Mouse (Mus musculus): ENCODE data around the gene S100a13. TPM values are rescaled to one million over a fixed set of nuclear protein-coding genes. Genes with fewer than 3 reads are reported as not detected.

Gene S100a13
- polyA plus RNA-seq, 1 experiment, result 83.0 TPM

- Histone ChIP-seq H3K27ac (ENCODE audit: control insufficient read depth, insufficient read depth, low read length) (no peak overlapping the region), H3K4me1 (replicated peaks; ENCODE audit: control insufficient read depth, insufficient read depth, low read length) (peaks cover 9% of the 10 kb centered on the region; the same call in 1 of the 2 replicates)
- 89% methylated on average over 10 of the region's 10 CpGs for WGBS
These were observed 46.5 kb upstream of the S100a13 start for GRCm38 (mm10) chr3:90467618-90468300.

GRCm38 (mm10) chr3:90472213-90472612 lies 42.0 kb upstream of the S100a13 start:
- 6% methylated on average over 3 of the region's 3 CpGs for WGBS

More at GRCm38 (mm10) chr3:90467618-90468300, 46.5 kb upstream of the S100a13 start:
- Histone ChIP-seq H3K27me3 (ENCODE audit: control insufficient read depth, insufficient read depth, low read length) (peaks cover 16% of the 10 kb centered on the region; the same call in 1 of the 2 replicates), H3K4me3 (ENCODE audit: control insufficient read depth, insufficient read depth, low read length) (no peak overlapping the region), H3K36me3 (ENCODE audit: control insufficient read depth, insufficient read depth, low read length) (no peaks in the 10 kb centered on the region)
- TF ChIP-seq POLR2A (IDR thresholded peaks at IDR 0.05; ENCODE audit: control insufficient read depth, extremely low read depth, insufficient read depth, low read length, poor library complexity), result no peak
- TF ChIP-seq CTCF (IDR thresholded peaks at IDR 0.05; ENCODE audit: borderline replicate concordance, control insufficient read depth, extremely low read depth, insufficient read depth, low read length, poor library complexity), result no peak
- no peak for DNase-seq

GRCm38 (mm10) chr3:90475151-90475830 lies 38.9 kb upstream of the S100a13 start:
- WGBS, result 36% methylated on average over 16 of the region's 16 CpGs
- Histone ChIP-seq H3K4me3 (ENCODE audit: control insufficient read depth, insufficient read depth, low read length) (no peak overlapping the region), H3K36me3 (ENCODE audit: control insufficient read depth, insufficient read depth, low read length) (peaks cover 2% of the 10 kb centered on the region), H3K27me3 (ENCODE audit: control insufficient read depth, insufficient read depth, low read length) (no peaks in the 10 kb centered on the region), H3K4me1 (replicated peaks; ENCODE audit: control insufficient read depth, insufficient read depth, low read length) (peaks cover 3% of the 10 kb centered on the region), H3K27ac (ENCODE audit: control insufficient read depth, insufficient read depth, low read length) (no peak overlapping the region)
- TF ChIP-seq POLR2A (IDR thresholded peaks at IDR 0.05; ENCODE audit: control insufficient read depth, extremely low read depth, insufficient read depth, low read length, poor library complexity) (no peak), CTCF (IDR thresholded peaks at IDR 0.05; ENCODE audit: borderline replicate concordance, control insufficient read depth, extremely low read depth, insufficient read depth, low read length, poor library complexity) (no peak)
- DNase-seq, result no peak

More at GRCm38 (mm10) chr3:90472213-90472612, 42.0 kb upstream of the S100a13 start:
- Histone ChIP-seq H3K4me3 (ENCODE audit: control insufficient read depth, insufficient read depth, low read length) (no peak overlapping the region), H3K27me3 (ENCODE audit: control insufficient read depth, insufficient read depth, low read length) (no peaks in the 10 kb centered on the region), H3K27ac (ENCODE audit: control insufficient read depth, insufficient read depth, low read length) (no peak overlapping the region), H3K4me1 (replicated peaks; ENCODE audit: control insufficient read depth, insufficient read depth, low read length) (peaks cover 3% of the 10 kb centered on the region), H3K36me3 (ENCODE audit: control insufficient read depth, insufficient read depth, low read length) (no peaks in the 10 kb centered on the region)
- no peak for TF ChIP-seq CTCF (IDR thresholded peaks at IDR 0.05; ENCODE audit: borderline replicate concordance, control insufficient read depth, extremely low read depth, insufficient read depth, low read length, poor library complexity)
- no peak for TF ChIP-seq POLR2A (IDR thresholded peaks at IDR 0.05; ENCODE audit: control insufficient read depth, extremely low read depth, insufficient read depth, low read length, poor library complexity)
- peak; percentile 80 for DNase-seq

- peaks cover 9% of the 10 kb centered on the region for H3K36me3 ChIP-seq (ENCODE audit: control insufficient read depth, insufficient read depth, low read length)
- H3K27me3 ChIP-seq (ENCODE audit: control insufficient read depth, insufficient read depth, low read length), result no peaks in the 10 kb centered on the region
- peak; percentile 93 for DNase-seq
- peak within 1 kb of the TSS; percentile 61 for H3K27ac ChIP-seq (ENCODE audit: control insufficient read depth, insufficient read depth, low read length)
- peak within 1 kb of the TSS; percentile 88 for H3K4me3 ChIP-seq (ENCODE audit: control insufficient read depth, insufficient read depth, low read length)
- H3K4me1 ChIP-seq (replicated peaks; ENCODE audit: control insufficient read depth, insufficient read depth, low read length), result peaks cover 3% of the 10 kb centered on the region
- WGBS, result under 1% methylated on average over 45 of the region's 45 CpGs
- TF ChIP-seq POLR2A (IDR thresholded peaks at IDR 0.05; ENCODE audit: control insufficient read depth, extremely low read depth, insufficient read depth, low read length, poor library complexity) (peak; percentile 42; the same call in 1 of the 2 replicates), CTCF (IDR thresholded peaks at IDR 0.05; ENCODE audit: borderline replicate concordance, control insufficient read depth, extremely low read depth, insufficient read depth, low read length, poor library complexity) (peak; percentile 19; the same call in 1 of the 2 replicates)
These were observed 38.2 kb upstream of the S100a13 start, which contains the start of gene Ilf2 for GRCm38 (mm10) chr3:90475831-90476611. Ilf2 (plus strand) TSS chr3:90476126.

- Histone ChIP-seq H3K4me1 (replicated peaks; ENCODE audit: control insufficient read depth, insufficient read depth, low read length) (0 out of 2 replicates have a peak, but pooled peaks cover 2% of the 10 kb centered on the region), H3K4me3 (ENCODE audit: control insufficient read depth, insufficient read depth, low read length) (no peak overlapping the region), H3K27me3 (ENCODE audit: control insufficient read depth, insufficient read depth, low read length) (no peaks in the 10 kb centered on the region), H3K27ac (ENCODE audit: control insufficient read depth, insufficient read depth, low read length) (no peak overlapping the region), H3K36me3 (ENCODE audit: control insufficient read depth, insufficient read depth, low read length) (peaks cover 59% of the 10 kb centered on the region)
- DNase-seq, result no peak
- 95% methylated on average over 5 of the region's 5 CpGs for WGBS
- TF ChIP-seq CTCF (IDR thresholded peaks at IDR 0.05; ENCODE audit: borderline replicate concordance, control insufficient read depth, extremely low read depth, insufficient read depth, low read length, poor library complexity) (no peak), POLR2A (IDR thresholded peaks at IDR 0.05; ENCODE audit: control insufficient read depth, extremely low read depth, insufficient read depth, low read length, poor library complexity) (no peak)
These were observed 27.2 kb upstream of the S100a13 start for GRCm38 (mm10) chr3:90486998-90487397.

- Histone ChIP-seq H3K36me3 (ENCODE audit: control insufficient read depth, insufficient read depth, low read length) (peaks cover 44% of the 10 kb centered on the region), H3K4me1 (replicated peaks; ENCODE audit: control insufficient read depth, insufficient read depth, low read length) (0 out of 2 replicates have a peak, but pooled peaks cover 2% of the 10 kb centered on the region), H3K27ac (ENCODE audit: control insufficient read depth, insufficient read depth, low read length) (no peak overlapping the region), H3K4me3 (ENCODE audit: control insufficient read depth, insufficient read depth, low read length) (no peak overlapping the region), H3K27me3 (ENCODE audit: control insufficient read depth, insufficient read depth, low read length) (no peaks in the 10 kb centered on the region)
- TF ChIP-seq POLR2A (IDR thresholded peaks at IDR 0.05; ENCODE audit: control insufficient read depth, extremely low read depth, insufficient read depth, low read length, poor library complexity) (no peak), CTCF (IDR thresholded peaks at IDR 0.05; ENCODE audit: borderline replicate concordance, control insufficient read depth, extremely low read depth, insufficient read depth, low read length, poor library complexity) (no peak)
- WGBS, result 97% methylated on average over 6 of the region's 6 CpGs
- DNase-seq, result no peak
These were observed 25.7 kb upstream of the S100a13 start for GRCm38 (mm10) chr3:90488576-90488975.
